Mouse (Mus musculus): ENCODE measurements around the gene Gys1.

- TF ChIP-seq ZMIZ1 (IDR thresholded peaks at IDR 0.05; ENCODE audit: low read depth, low read length) (no peak), CTCF (conservative IDR thresholded peaks at IDR 0.05 in 1 of 2, IDR thresholded peaks at IDR 0.05 in 1 of 2; ENCODE audit: low read depth in 2 of 2, low read length in 2 of 2) (no peak), USF1 (IDR thresholded peaks at IDR 0.05; ENCODE audit: low read depth, low read length) (no peak), ETS1 (conservative IDR thresholded peaks at IDR 0.05; ENCODE audit: low read depth, low read length) (no peak), MXI1 (IDR thresholded peaks at IDR 0.05; ENCODE audit: low read depth, low read length) (no peak), POLR2A (IDR thresholded peaks at IDR 0.05; ENCODE audit: low read depth, low read length) (no peak), MAFK (IDR thresholded peaks at IDR 0.05; ENCODE audit: insufficient replicate concordance, low read length) (no peak), USF2 (conservative IDR thresholded peaks at IDR 0.05; ENCODE audit: low read depth, low read length) (no peak)
Measured at GRCm38 (mm10) chr7:45487861-45488292, 53.2 kb downstream of the Gys1 start.

All from CH12.LX (cell line).